8 mouse cellular contexts compared by ENCODE assay signal in genomic region chr13:16017777-16018176, GRCm38 (mm10). TPM values are rescaled to one million over a fixed set of nuclear protein-coding genes. Genes with fewer than 3 reads are reported as not detected.
DNase-seq lines count a peak whose midpoint lies in the region; ATAC-seq and TF ChIP-seq lines count a peak whose summit lies in the region.

No protein-coding gene starts in this region.

- 0 out of 2 replicates have a peak, but pooled peaks have one; percentile 12 for ATAC-seq in embryonic facial prominence, embryonic 14.5 days (ENCODE audit: low read depth)
- no peak for ATAC-seq in intestine, embryonic 14.5 days (replicated peaks; ENCODE audit: low FRiP score, low TSS enrichment, low read depth)
- ATAC-seq in midbrain, postnatal 0 days (ENCODE audit: low FRiP score), result no peak
- no peak for ATAC-seq in erythroid progenitor cell, adult 5-6 weeks (replicated peaks; ENCODE audit: low FRiP score, poor library complexity, severe bottlenecking)

- H3K79me2 ChIP-seq in liver, adult 2 months (ENCODE audit: control insufficient read depth, insufficient read depth, low read length), result peaks cover 6% of the 10 kb centered on the region; the same call in 1 of the 2 replicates

- H3K27me3 ChIP-seq in liver, adult 2 months (ENCODE audit: control insufficient read depth, insufficient read depth, low read length), result no peaks in the 10 kb centered on the region
- H3K27me3 ChIP-seq in embryonic facial prominence, embryonic 14.5 days (replicated peaks; ENCODE audit: control insufficient read depth, insufficient read depth, low read length), result no peaks in the 10 kb centered on the region
- H3K27me3 ChIP-seq in intestine, embryonic 14.5 days (replicated peaks; ENCODE audit: control insufficient read depth, insufficient read depth, low read length), result peaks cover 19% of the 10 kb centered on the region
- H3K27me3 ChIP-seq in midbrain, postnatal 0 days (ENCODE audit: insufficient read depth, low read length), result peaks cover 17% of the 10 kb centered on the region

- no peak overlapping the region for H3K9ac ChIP-seq in liver, adult 2 months (ENCODE audit: low read depth, low read length)
- peak overlapping the region; percentile 74 for H3K9ac ChIP-seq in embryonic facial prominence, embryonic 14.5 days (ENCODE audit: low read depth, low read length)
- H3K9ac ChIP-seq in intestine, embryonic 14.5 days (ENCODE audit: low read length), result peak overlapping the region; percentile 32; the same call in 1 of the 2 replicates
- H3K9ac ChIP-seq in midbrain, postnatal 0 days (replicated peaks; ENCODE audit: low read length, poor library complexity, severe bottlenecking), result peak overlapping the region; percentile 29; the same call in 1 of the 2 replicates

- 62% methylated on average over 9 of the region's 9 CpGs for WGBS in liver, adult 2 months
- 2% methylated on average over 9 of the region's 9 CpGs for WGBS in embryonic facial prominence, embryonic 14.5 days
- 4% methylated on average over 9 of the region's 9 CpGs for WGBS in intestine, embryonic 14.5 days
- WGBS in midbrain, postnatal 0 days, result 6% methylated on average over 8 of the region's 9 CpGs

- H3K4me1 ChIP-seq in liver, adult 2 months (ENCODE audit: control insufficient read depth, insufficient read depth, low read length), result peaks cover 3% of the 10 kb centered on the region
- H3K4me1 ChIP-seq in embryonic facial prominence, embryonic 14.5 days (ENCODE audit: control insufficient read depth, insufficient read depth, low read length), result 0 out of 2 replicates have a peak, but pooled peaks cover 3% of the 10 kb centered on the region
- H3K4me1 ChIP-seq in intestine, embryonic 14.5 days (replicated peaks; ENCODE audit: control insufficient read depth, insufficient read depth, low read length), result no peaks in the 10 kb centered on the region; the same call in 1 of the 2 replicates
- H3K4me1 ChIP-seq in midbrain, postnatal 0 days (ENCODE audit: insufficient read depth, low read length), result 0 out of 2 replicates have a peak, but pooled peaks cover 8% of the 10 kb centered on the region

- H3K4me3 ChIP-seq in liver, adult 2 months (ENCODE audit: insufficient read depth, low read depth, low read length), result peak overlapping the region; percentile 48; the same call in 1 of the 2 replicates
- peak overlapping the region; percentile 53 for H3K4me3 ChIP-seq in embryonic facial prominence, embryonic 14.5 days (ENCODE audit: low read depth, low read length)
- peak overlapping the region; percentile 39 for H3K4me3 ChIP-seq in intestine, embryonic 14.5 days (ENCODE audit: low read depth, low read length)
- H3K4me3 ChIP-seq in midbrain, postnatal 0 days (ENCODE audit: low read depth, low read length), result peak overlapping the region; percentile 35

- H3K4me2 ChIP-seq in embryonic facial prominence, embryonic 14.5 days (ENCODE audit: low read depth, low read length), result peak overlapping the region; percentile 82
- H3K4me2 ChIP-seq in intestine, embryonic 14.5 days (ENCODE audit: low read length), result peak overlapping the region; percentile 68
- H3K4me2 ChIP-seq in midbrain, postnatal 0 days (ENCODE audit: low read depth, low read length, poor library complexity, severe bottlenecking), result peak overlapping the region; percentile 63

- no peak for TF ChIP-seq CTCF in liver, adult 2 months (IDR thresholded peaks at IDR 0.05; ENCODE audit: low read depth, low read length)
- TF ChIP-seq CTCF in midbrain, postnatal 0 days (IDR thresholded peaks at IDR 0.05), result no peak

- peaks cover 3% of the 10 kb centered on the region for H3K36me3 ChIP-seq in liver, adult 2 months (ENCODE audit: control insufficient read depth, insufficient read depth, low read length)
- no peaks in the 10 kb centered on the region for H3K36me3 ChIP-seq in embryonic facial prominence, embryonic 14.5 days (ENCODE audit: control insufficient read depth, insufficient read depth, low read length)
- H3K36me3 ChIP-seq in intestine, embryonic 14.5 days (ENCODE audit: control insufficient read depth, insufficient read depth, low read length), result no peaks in the 10 kb centered on the region
- H3K36me3 ChIP-seq in midbrain, postnatal 0 days (ENCODE audit: insufficient read depth, low read length), result no peaks in the 10 kb centered on the region

- H3K9me3 ChIP-seq in embryonic facial prominence, embryonic 14.5 days (ENCODE audit: control insufficient read depth, low read length), result no peaks in the 10 kb centered on the region
- H3K9me3 ChIP-seq in intestine, embryonic 14.5 days (ENCODE audit: control insufficient read depth, low read length), result no peaks in the 10 kb centered on the region
- H3K9me3 ChIP-seq in midbrain, postnatal 0 days (ENCODE audit: low read length), result no peaks in the 10 kb centered on the region

- TF ChIP-seq POLR2A in liver, adult 2 months (IDR thresholded peaks at IDR 0.05; ENCODE audit: extremely low read depth, insufficient read depth, low read length), result no peak

- DNase-seq in liver, adult 2 months (ENCODE audit: extremely low read depth, low read depth, low spot score), result no peak
- DNase-seq in liver, result no peak
- peak; percentile 23 for DNase-seq in embryonic facial prominence, embryonic 14.5 days (ENCODE audit: low spot score)
- no peak for DNase-seq in intestine, embryonic 14.5 days (ENCODE audit: low spot score)
- no peak for DNase-seq in midbrain, postnatal 0 days (ENCODE audit: low spot score)
- no peak for DNase-seq in frontal cortex, adult 2 months (ENCODE audit: extremely low spot score in 1 of 2, low spot score in 1 of 2)
- no peak for DNase-seq in gastrocnemius, adult 18-20 months (ENCODE audit: low spot score)

- no peak overlapping the region for H3K27ac ChIP-seq in liver, adult 2 months (replicated peaks; ENCODE audit: insufficient read depth, low read depth, low read length)
- peak overlapping the region; percentile 73 for H3K27ac ChIP-seq in embryonic facial prominence, embryonic 14.5 days (replicated peaks; ENCODE audit: low read depth, low read length)
- H3K27ac ChIP-seq in intestine, embryonic 14.5 days (ENCODE audit: low read depth), result no peak overlapping the region
- no peak overlapping the region for H3K27ac ChIP-seq in midbrain, postnatal 0 days (ENCODE audit: low read depth, low read length)

RNA-seq across cellular contexts. Expression of gene Inhba, which starts 6.1 kb away (rescaled TPM):
- total RNA-seq in liver, adult 2 months (2014; rRNA removed), result 1.5 and 1.7 TPM in 2 replicates
- 1.7 and 5.1 TPM in 2 replicates for polyA plus RNA-seq in liver, adult 2 months (2012; rRNA removed)
- 9.5 and 13.4 TPM in 2 replicates for polyA plus RNA-seq in embryonic facial prominence, embryonic 14.5 days (2014; fragmentation: Nextera tagmentation; extraction: Ambion mirVana)
- polyA plus RNA-seq in intestine, embryonic 14.5 days (2014; fragmentation: Nextera tagmentation; extraction: Ambion mirVana), result 1.6 and 2.2 TPM in 2 replicates
- total RNA-seq in midbrain, postnatal 0 days (2014; rRNA removed), result 0.33 and 0.88 TPM in 2 replicates
- polyA plus RNA-seq in midbrain, postnatal 0 days (2015; fragmentation: Nextera tagmentation; extraction: Ambion mirVana), result 2.0 and 2.1 TPM in 2 replicates
- polyA plus RNA-seq in frontal cortex, adult 2 months (2012; rRNA removed), result 9.0 TPM in 2 replicates
- 1 to 10 TPM in 1 of 2 experiments, under 1 TPM in 1; 0.75 to 2.3 TPM for total RNA-seq in gastrocnemius, adult 18-20 months (2021)
- total RNA-seq in erythroid progenitor cell, adult 5-6 weeks (2015; ENCODE audit: low replicate concordance), result 1.7 and 3.6 TPM in 2 replicates
- total RNA-seq in erythroid progenitor cell, adult 5-6 weeks (2017; ENCODE audit: low replicate concordance), result 0.77 and 2.6 TPM in 2 replicates
